Mouse (Mus musculus) olfactory bulb, adult 2 months (tissue): ENCODE measurements around the gene Pim1. TPM values are rescaled to one million over a fixed set of nuclear protein-coding genes. Genes with fewer than 3 reads are reported as not detected.

ENCODE experiments used
- H3K27ac ChIP-seq: fragments of 200-500 bp; 2 replicates; pipeline ENCODE4 v1.5.1; 2012; ENCODE audit warnings: low read depth, low read length; ENCODE audit not compliant: insufficient read depth
- H3K4me1 ChIP-seq: fragments of 200-500 bp; 2 replicates; pipeline ENCODE4 v1.6.1; 2012; ENCODE audit warnings: low read length; ENCODE audit not compliant: control insufficient read depth, insufficient read depth
- H3K4me3 ChIP-seq: fragments of 200-500 bp; 2 replicates; pipeline ENCODE4 v1.5.1; 2012; ENCODE audit warnings: mild to moderate bottlenecking, low read depth, low read length, moderate library complexity; ENCODE audit not compliant: insufficient read depth
- CTCF ChIP-seq: fragments of 200-500 bp; IDR thresholded peaks from 2 replicates; pipeline ENCODE4 v1.5.1; 2012; ENCODE audit warnings: low read depth, mild to moderate bottlenecking, low read length, moderate library complexity; ENCODE audit not compliant: insufficient read depth
- POLR2A ChIP-seq: fragments of 200-500 bp; IDR thresholded peaks from 2 replicates; pipeline ENCODE4 v1.6.1; 2012; ENCODE audit warnings: mild to moderate bottlenecking, low read depth, low read length, moderate library complexity; ENCODE audit not compliant: insufficient read depth
- WGBS: fragments of 180-500 bp; shearing (Covaris S2); methylation state at CpG from one replicate; pipeline ENCODE4 v1.1.7; 2018; 5-methylcytosine and 5-hydroxymethylcytosine counted together
- polyA plus RNA-seq: library from polyadenylated mRNA; stranded (reverse); fragments of >200 nt; gene quantifications from 2 replicates; pipeline ENCODE4 v1.2.4, GENCODE M21; 2012; ENCODE audit warnings: low replicate concordance; ENCODE audit not compliant: missing spikeins, insufficient read depth, insufficient read length

Gene Pim1
- polyA plus RNA-seq, 1 experiment, result not detected

DNA sequence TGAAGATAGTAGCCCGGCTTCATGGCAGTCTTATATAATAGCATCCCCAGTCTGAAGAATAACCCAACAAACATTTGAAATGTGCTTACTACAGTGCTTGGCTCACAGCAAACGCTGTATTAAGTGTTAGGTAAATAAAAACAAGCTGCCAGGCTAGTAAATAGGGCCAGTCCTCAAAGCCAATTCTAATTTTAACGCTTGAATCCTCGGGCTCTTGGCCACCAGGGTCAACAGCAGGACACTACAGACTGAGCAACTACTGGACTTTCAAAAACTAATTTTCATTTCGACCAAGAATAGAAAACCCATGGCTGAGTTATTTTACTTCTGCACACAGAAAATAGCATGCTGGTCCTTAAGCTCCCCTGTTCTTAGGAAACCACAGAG is 30.4 kb upstream of the Pim1 start:
- 19% methylated on average over 5 of the region's 5 CpGs for WGBS
- H3K27ac ChIP-seq, result no peak overlapping the region
- no peak for TF ChIP-seq POLR2A
- no peak for TF ChIP-seq CTCF
- peaks cover 18% of the 10 kb centered on the region for H3K4me1 ChIP-seq
- H3K4me3 ChIP-seq, result no peak overlapping the region

DNA sequence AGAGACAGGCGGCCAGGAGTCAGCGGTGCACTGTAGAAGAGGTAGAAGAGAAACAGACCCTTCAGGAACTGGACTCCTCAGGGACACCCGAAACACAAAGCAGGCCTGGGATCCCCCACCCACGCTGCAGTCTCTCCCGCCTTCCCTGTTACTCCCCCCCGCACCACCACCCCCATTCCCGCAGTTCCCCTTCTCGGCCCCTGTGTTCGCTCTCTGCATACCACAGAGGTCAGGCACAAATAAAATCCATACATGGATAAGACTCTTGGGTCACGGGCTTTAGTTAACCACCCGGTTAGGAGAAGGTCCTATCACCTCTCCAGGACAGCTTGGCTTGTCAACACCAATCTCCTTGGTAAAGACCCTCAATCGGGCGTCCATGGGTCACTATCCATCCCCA is 26.9 kb upstream of the Pim1 start:
- no peak overlapping the region for H3K4me3 ChIP-seq
- TF ChIP-seq CTCF (no peak), POLR2A (no peak)
- no peak overlapping the region for H3K27ac ChIP-seq
- peaks cover 17% of the 10 kb centered on the region for H3K4me1 ChIP-seq
- WGBS, result 62% methylated on average over 13 of the region's 13 CpGs

DNA sequence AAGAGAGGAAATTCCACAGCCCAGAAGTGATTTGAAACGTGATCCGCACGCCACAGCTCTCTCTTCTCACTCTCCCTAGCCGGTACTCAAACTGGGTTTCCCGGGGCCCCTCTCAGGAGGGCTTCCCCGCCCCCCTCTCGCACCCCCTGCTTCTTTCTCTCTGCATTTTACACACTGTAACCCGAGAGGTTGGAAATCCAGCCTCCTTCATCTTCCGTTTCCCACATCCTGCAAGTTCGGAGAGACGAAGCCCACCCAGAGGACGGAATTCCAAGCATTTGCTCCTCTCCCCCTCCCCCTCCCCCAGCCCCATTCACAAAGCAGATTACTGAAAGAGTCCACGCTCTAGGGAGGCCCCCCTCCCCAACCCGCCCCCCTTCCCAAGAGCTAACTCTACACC is 26.5 kb upstream of the Pim1 start:
- peaks cover 16% of the 10 kb centered on the region for H3K4me1 ChIP-seq
- 18% methylated on average over 14 of the region's 14 CpGs for WGBS
- no peak overlapping the region for H3K4me3 ChIP-seq
- TF ChIP-seq CTCF (no peak), POLR2A (no peak)
- no peak overlapping the region for H3K27ac ChIP-seq

DNA sequence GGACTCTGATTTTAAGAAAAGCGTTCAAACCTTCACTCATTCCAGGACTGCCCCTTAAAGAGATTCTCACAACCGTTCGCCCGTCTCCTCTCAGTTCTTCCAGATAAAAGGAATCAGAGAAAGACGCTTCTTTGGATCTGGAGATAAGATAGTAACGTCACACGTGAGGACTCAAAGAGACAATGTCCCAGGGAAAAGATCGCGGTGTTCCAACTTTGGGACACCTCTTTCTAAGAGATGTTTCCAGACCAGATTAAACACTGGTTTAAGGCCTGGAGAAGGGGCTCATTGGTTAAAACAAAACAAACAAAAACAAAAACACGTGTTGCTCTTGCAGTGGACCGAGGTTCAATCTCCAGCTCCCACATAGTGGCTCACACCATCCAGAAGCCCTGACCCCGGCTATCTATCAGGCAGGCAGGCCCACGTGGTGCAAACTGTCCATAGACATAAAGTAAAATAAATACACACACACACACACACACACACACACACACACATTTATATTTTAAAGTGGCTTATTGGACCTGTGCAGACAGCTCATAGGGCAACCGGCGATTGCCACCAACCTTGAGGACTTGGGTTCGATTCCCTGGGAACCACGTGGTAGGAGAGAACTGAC is 25.9 kb upstream of the Pim1 start:
- 64% methylated on average over 17 of the region's 17 CpGs for WGBS
- TF ChIP-seq POLR2A, result no peak
- TF ChIP-seq CTCF, result no peak

DNA sequence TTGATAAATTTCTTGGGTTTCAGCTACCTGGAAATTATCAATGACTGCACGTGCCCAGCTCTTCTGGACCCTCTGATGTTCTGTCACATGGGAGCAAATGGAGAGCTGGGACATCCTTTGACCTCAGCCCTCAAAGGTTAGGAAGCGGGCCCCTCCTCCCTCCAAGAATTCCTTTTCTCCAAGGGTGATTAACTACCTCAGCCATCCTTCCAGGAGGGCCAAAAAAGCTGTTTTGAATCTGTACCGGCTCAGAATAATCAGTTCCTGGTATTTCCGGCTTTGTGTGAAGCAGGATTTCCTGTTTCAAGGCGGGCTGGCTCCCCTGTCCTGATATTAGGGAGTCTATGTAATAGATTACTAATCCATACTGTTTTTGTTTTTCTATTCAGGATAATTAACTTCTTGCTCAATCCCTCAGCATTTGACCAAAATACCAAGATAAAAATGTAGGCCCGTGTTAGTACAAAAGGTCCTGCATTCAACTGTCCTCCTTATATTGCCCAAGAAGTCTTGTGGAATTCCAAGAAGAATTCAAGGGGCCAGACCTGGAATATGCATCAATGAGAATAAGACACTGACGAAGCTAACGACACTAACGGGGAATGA is 25.0 kb upstream of the Pim1 start:
- Histone ChIP-seq H3K4me1 (peaks cover 7% of the 10 kb centered on the region; the same call in 1 of the 2 replicates), H3K4me3 (no peak overlapping the region), H3K27ac (no peak overlapping the region)
- TF ChIP-seq CTCF (no peak), POLR2A (no peak)
- WGBS, result 93% methylated on average over 9 of the region's 9 CpGs

More for the DNA sequence above, 25.9 kb upstream of the Pim1 start:
- H3K27ac ChIP-seq, result no peak overlapping the region
- H3K4me3 ChIP-seq, result no peak overlapping the region
- peaks cover 10% of the 10 kb centered on the region for H3K4me1 ChIP-seq

DNA sequence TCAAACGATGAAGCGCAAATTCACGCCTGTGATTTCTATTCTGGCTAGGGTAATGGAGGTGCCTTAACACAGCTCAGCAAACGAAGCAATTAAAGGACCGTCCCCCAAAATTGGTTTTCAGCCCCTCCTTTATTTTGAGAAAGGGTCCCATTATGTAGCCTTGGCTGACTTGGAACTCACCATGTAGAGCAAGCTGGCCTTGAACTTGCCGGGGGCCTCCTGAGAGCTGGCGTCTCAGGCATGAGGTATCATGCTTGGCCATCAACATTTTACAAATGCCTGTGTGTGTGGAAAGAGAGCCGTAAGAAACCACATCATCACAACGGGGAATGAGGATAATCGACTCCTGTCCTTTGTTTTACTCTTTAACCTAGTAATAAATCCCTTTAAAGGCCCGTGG is 23.5 kb upstream of the Pim1 start:
- TF ChIP-seq CTCF (no peak), POLR2A (no peak)
- WGBS, result 58% methylated on average over 11 of the region's 11 CpGs
- no peak overlapping the region for H3K27ac ChIP-seq

DNA sequence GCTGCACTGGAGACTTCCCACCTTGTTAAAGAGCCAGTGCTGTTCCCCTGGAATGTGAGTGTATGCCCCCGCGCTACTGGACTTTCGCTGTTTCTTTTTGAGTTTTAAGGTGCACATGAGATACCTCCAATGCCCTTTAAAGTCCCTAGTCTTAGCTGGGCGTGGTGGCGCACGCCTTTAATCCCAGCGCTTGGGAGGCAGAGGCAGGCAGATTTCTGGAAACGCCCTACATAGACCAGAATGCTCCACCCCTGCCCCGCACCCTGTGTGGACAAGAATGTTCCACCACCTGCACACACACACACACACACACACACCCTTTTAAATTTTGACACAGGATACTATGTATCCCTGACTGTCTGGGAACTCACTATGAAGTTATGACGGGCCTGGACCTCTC is 17.1 kb upstream of the Pim1 start:
- no peak overlapping the region for H3K4me3 ChIP-seq
- H3K27ac ChIP-seq, result no peak overlapping the region
- no peaks in the 10 kb centered on the region for H3K4me1 ChIP-seq
- TF ChIP-seq POLR2A, result no peak
- TF ChIP-seq CTCF, result no peak
- 98% methylated on average over 10 of the region's 10 CpGs for WGBS

More for the DNA sequence above, 23.5 kb upstream of the Pim1 start:
- Histone ChIP-seq H3K4me1 (peaks cover 7% of the 10 kb centered on the region; the same call in 1 of the 2 replicates), H3K4me3 (no peak overlapping the region)

DNA sequence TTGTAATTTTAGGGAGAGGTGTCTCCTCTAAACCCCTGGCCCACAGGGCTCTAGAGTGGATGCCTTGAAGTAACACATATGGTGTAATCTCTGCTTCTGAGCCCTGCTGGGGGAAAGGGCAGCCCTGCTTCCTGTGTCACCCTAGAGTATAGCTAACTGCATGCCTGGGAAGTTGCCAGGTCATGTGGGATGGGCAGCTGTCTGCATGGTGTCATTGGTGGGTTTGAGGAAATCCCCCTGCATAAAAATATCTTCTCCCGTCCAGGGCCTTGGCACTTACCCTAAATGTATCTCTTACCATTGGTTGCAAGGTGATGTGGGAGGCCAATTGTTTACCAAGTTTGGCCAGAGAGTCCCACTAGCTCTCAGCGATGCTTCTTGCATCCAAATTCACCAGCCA is 16.5 kb upstream of the Pim1 start:
- H3K4me1 ChIP-seq, result no peaks in the 10 kb centered on the region
- no peak overlapping the region for H3K4me3 ChIP-seq
- H3K27ac ChIP-seq, result no peak overlapping the region
- 93% methylated on average over 2 of the region's 2 CpGs for WGBS
- TF ChIP-seq CTCF, result no peak
- no peak for TF ChIP-seq POLR2A

DNA sequence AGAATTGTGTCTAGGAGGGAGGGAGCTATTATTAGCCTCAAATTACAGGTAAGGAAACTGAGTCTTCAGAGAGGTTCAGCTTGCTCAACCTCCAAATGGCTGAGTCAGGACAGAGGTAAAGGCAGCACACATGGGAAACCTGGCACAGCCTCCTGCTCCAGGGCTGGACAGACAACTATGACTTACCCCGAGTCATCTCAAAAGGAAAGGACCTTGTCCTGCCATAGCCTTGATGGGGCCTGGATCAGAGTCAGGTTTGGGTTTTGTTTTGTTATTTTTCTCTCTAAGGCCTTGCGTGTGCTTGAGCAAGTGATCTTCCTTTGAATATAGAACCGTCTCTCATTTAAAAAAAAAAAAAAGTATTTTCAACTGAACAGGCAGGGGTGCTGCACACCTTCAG is 15.4 kb upstream of the Pim1 start:
- WGBS, result 94% methylated on average over 3 of the region's 3 CpGs
- Histone ChIP-seq H3K4me1 (no peaks in the 10 kb centered on the region), H3K4me3 (no peak overlapping the region), H3K27ac (no peak overlapping the region)
- TF ChIP-seq CTCF (no peak), POLR2A (no peak)
